Mouse (Mus musculus) embryo, embryonic 10.5 days (tissue): ENCODE results near the gene Herc3.

Source experiments
- DNase-seq: peaks from one replicate; pipeline ENCODE4 v3.0.0-alpha.2; 2015; ENCODE audit warnings: low spot score

Herc3 gene

GRCm38 (mm10) chr6:58920735-58921134 lies 89.5 kb downstream of the Herc3 start:
- no peak for DNase-seq

DNA sequence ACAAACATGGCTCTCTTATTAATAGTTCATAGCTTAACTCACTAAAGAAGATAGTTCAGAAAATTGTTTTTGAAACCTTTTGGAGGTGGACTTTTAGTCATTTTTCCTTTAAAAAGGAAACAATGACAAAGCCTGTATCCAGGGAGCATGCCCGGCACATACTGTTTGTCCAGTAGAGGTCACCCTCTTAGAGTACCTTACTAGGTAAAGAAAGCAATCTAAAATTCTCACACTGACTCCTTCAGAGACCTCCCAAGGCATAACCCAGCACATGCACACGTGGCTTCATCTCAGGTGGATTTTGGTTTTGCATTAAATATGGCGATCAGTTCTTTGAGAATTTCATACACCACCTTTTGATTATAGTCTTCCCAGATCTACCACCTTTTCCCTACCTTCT lies 90.4 kb downstream of the Herc3 start:
- DNase-seq, result peak; percentile 24

- no peak for DNase-seq
Observed at GRCm38 (mm10) chr6:58922511-58922910, 91.2 kb downstream of the Herc3 start.

DNA sequence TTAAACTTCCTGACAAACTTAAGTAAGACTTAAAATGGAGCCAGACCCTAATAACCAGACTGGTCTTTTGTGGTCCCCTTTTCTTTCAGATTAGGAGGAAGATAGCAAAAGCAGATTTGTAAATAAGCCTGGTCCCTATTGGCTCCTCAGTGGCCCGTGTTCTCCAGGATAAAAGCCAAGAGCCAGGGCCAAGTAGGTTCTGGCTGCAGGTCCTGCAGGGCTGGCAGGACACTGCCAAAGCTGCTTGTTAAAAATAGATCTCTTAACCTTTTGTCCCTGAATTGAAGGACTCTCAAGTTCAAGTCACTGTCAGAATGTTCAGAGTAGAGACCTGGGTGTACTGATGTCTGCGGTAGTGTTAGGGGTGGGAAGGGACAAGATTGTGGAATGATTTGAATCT lies 96.6 kb downstream of the Herc3 start:
- no peak for DNase-seq

DNA sequence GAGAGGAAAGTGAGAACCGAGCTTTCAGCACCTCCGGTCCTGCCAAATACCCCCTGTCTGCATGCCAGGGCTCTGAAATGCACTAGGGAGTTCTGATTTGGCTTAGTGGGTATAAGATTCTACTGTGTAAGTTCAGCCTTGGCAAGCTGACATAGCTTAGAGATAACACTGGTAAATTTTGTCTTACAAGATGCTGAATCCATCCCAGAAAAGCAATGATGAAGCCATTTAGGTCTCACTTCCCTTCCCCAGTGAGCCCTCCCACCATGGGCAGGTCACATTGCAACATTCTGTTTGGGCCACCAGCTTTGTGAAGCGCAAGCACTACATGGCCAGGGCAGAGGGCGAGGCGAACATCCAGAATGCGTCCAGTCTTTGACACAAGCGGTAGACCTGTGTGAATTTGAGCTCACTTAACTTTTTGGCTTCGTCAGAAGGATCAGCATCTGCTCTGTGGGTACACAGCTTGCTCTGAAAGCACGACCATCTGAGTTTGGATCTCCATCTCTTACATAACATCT lies 98.7 kb downstream of the Herc3 start:
- no peak for DNase-seq

DNA sequence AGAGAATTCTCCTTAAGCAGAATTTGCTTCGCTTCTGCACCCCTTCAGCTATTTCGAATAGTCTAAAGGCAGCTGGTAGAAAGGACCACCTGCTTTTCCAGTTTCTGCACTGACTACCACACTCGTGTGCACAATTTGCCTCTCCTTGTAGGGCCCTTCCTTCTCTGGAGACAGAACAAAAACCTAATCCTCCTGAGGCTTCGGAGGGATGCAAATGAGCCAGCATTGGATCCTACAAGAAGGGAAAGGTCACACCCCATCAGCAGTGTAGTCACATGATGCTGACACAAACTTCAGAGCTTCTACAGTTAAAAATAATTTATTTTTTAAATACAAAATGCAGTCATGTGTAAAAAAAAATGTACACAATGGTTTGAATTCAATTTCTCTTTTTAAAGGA lies 99.9 kb downstream of the Herc3 start:
- DNase-seq, result no peak

DNA sequence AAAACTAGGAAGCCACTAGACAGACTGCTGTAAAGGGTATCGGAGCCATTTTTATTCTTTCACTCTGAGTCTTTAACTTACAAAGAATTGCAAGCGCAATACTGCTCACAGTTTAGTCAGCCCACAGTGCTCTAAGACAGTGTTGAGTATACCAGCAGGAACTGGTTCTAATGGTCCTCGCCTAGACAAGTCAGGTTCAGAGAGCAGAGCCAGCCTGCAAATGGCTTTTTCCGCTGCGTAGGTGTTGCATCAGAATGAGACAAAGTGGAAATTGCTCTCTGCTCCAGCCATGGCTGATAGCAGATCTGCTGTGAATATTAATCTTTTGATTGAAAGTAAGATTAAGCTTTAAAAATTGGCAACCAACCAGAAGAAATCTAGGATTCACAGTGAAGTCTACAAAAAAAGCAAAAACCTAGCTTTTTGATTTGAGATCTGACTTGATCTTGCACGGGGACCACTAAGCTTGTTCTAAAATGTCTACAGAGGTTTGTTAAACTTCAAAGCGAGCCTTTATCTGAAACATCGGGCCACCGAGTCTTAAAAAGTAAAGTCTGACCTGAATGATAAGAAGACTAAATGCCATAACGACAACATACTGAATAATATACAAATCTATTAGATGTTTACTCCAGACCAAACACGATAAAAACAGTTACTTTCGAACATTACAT lies 101.4 kb downstream of the Herc3 start:
- DNase-seq, result no peak

DNA sequence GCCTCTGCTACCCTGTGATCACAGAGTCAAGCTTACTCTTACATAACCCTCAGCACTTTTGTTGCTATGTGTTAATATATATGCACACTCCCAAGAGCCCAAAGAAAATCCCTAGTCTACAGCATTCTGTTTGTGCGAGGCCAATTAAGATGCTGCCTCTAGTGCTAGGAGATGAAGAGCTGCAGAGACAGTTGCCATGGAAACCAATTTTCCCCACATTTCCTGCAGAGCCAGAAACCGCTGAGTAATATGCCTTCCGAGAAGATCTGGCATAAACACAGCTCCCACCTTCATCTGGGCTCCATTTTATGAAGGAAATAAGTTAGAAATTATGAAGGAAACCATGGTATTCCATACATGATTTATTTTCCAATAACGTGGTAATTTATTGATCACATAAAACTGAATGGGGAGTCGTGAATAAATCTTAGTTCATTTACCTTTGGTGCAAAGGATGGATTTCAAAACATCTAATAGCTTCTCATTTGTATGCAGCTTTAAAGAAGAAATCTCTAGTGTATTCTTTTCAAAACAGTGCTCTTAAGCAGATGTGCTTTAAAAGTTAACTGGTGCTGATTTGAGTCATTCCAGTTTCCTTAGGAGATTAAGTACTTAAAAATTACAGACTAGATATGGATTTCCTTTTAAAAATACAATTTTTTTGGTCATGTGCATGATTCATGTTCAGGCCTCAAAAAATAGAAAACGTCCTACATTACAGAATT lies 102.1 kb downstream of the Herc3 start:
- peak; percentile 77 for DNase-seq

- no peak for DNase-seq
Observed at GRCm38 (mm10) chr6:58934144-58934543, 102.9 kb downstream of the Herc3 start.

GRCm38 (mm10) chr6:58937726-58938125 lies 106.5 kb downstream of the Herc3 start:
- DNase-seq, result no peak

- DNase-seq, result no peak
Observed at GRCm38 (mm10) chr6:58942276-58942675, 111.0 kb downstream of the Herc3 start.

GRCm38 (mm10) chr6:58943958-58944357 lies 112.7 kb downstream of the Herc3 start:
- no peak for DNase-seq

- DNase-seq, result no peak
Observed at GRCm38 (mm10) chr6:58946246-58946645, 115.0 kb downstream of the Herc3 start.

DNA sequence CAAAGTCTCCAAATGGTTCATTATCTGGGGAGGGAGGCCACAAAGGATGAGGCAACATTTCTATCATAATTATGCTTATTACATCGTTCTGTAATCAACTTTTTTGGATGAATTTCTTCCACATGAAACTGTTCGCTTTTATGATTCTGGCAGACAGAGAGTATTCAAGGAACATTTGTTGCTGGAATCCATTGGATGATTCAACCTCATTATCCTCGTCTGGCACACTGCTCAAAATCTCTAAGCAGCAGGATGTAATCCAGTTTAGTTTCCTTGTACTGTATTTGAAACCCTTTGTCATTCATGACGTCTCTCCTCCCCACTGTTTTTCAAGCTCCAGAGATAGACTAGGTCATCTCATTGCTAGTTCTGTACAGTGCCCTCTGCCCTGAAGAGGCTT lies 115.6 kb downstream of the Herc3 start:
- no peak for DNase-seq

DNA sequence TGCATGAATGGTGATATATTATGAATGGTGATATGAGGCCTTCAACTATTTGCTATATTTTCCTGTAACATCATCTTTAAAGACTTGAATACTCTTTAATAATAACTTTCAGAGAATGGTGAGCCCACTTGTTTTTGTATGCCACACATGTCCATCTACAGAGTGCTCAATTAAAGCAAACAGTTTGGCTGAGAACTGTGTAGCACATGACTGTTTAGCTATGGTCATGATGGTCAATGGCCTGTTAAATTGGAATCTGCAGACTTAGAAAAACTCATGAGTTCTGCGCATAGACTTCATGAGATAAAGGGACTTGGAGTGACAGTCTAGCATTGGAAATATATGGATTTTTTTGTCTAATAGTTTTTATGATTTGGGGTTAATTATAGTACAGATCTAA lies 119.1 kb downstream of the Herc3 start:
- no peak for DNase-seq

GRCm38 (mm10) chr6:58951128-58951992 lies 120.1 kb downstream of the Herc3 start:
- DNase-seq, result no peak

DNA sequence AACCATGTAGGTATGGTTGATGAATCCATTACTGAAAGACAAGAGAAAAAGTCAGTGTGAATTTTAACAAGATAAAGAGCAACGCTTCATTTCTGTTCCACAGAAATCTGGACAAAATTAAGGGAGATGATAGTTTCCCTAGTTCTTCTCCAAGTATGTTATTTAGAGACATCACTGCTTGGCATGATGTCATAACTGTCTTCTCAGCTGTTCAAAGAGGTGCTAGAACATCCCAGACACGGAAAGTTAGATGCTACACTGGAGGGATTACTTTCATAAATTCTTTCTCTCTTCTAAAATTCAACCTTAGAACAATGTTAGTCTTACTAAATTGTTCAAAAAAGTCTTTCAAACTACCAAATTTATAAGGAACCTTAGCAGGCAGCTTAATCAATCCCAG lies 129.3 kb downstream of the Herc3 start:
- no peak for DNase-seq

GRCm38 (mm10) chr6:58962691-58963090 lies 131.4 kb downstream of the Herc3 start:
- DNase-seq, result no peak

- no peak for DNase-seq
Observed at GRCm38 (mm10) chr6:58964091-58964490, 132.8 kb downstream of the Herc3 start.

DNA sequence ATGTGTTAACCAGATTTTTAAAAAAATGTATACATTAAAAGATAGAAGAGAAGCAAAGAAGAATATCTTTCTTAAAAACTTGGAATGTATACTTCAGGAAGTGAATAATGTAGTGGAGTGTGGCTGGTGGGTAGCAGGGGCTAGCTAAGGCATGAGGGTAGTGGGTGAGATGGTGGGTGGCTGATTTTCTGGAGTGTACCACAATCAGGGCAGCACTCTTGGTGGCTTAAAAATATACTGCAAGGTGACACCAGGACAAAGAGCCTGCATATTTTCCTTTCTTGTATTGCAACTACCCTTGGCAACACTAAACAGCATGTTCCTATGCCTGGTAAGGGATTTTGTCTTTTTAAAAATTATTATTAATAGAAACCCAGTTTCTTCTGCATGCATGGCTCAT lies 133.3 kb downstream of the Herc3 start:
- DNase-seq, result no peak

DNA sequence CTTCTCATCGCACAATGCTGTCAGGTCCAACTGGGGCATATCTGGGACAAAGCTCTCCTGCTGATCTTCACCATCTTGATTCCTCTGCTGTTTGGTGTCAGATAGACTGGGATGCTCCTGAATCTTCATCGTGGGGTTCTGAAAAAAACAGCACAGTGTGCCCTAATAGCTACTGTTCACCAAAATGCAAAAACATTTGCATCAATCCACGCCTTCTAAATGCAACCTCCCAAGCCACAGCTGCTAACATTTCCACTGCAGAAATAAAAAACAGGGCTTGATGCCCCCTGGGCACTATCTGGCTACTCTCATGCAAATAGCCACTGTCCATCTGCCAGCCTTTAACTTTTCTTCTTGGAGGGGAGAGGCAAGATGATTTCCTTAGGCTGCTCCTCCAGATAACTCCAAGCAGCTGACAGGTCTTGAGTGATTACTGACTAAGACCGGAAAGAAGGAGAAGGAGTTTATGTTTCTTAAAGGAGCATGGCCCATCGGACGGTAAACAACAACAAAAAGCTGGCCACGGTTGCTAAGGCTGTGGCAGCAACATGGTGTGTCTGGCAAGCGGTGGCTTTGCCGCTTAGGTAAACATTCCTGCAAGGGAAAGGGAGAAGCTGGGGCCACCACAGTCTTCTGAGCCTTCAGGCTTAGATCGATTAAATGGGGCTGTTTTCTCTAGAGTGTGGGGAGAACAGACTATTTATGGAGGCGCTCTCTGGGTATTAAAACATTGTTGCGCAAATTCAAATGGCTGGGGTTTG lies 134.0 kb downstream of the Herc3 start:
- peak; percentile 32 for DNase-seq

GRCm38 (mm10) chr6:58968272-58968671 lies 137.0 kb downstream of the Herc3 start:
- no peak for DNase-seq
